Mouse (Mus musculus): ENCODE measurements at regions not wholly inside any gene's neighbourhood (a gene's known extent, or its start where the extent isn't known, plus 50 kb on each side); places are given as distances from the start of the nearest gene placed in this dataset.

DNA sequence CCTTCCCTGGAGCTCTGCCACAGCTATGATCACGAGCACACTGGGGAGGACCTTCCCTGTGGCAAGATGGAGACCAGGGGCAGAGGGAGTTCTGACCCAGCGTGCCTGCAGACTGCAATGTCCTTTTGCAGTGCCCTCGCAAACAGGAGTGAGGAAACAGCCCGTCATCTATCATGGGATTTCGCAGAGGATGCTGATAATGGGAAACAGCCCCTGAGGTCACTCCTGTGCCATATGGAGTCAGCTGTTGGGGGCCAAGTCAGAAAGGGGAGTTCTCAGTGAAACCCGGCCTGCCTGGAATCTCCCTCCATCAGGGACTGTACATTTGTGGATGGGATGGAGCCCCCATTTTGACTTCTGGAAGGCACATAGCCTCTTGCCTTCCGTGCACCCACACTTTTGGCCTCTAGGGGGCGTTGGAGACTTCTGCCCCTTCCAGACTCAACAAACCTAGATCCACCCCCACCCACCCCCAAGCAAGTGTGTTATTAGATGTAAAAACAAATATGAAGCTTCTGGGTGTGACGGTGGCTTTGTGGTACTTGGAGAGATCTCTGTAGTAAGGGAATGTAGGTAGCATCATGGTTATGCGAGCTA lies 98.1 kb downstream of the Kdr start:
- Histone ChIP-seq H3K9me3 (ENCODE audit: control insufficient read depth, low read length) (no peaks in the 10 kb centered on the region), H3K4me1 (ENCODE audit: control insufficient read depth, insufficient read depth, low read length) (no peaks in the 10 kb centered on the region), H3K4me2 (ENCODE audit: low read depth, low read length) (no peak overlapping the region), H3K27ac (ENCODE audit: low read depth, low read length) (no peak overlapping the region), H3K4me3 (ENCODE audit: low read depth, low read length) (no peak overlapping the region), H3K9ac (replicated peaks; ENCODE audit: low read depth, low read length) (no peak overlapping the region), H3K36me3 (ENCODE audit: control insufficient read depth, insufficient read depth, low read length) (no peaks in the 10 kb centered on the region), H3K27me3 (ENCODE audit: control insufficient read depth, insufficient read depth, low read length) (no peaks in the 10 kb centered on the region)
- no peak for ATAC-seq (ENCODE audit: low read depth)
- WGBS, result 70% methylated on average over 10 of the region's 10 CpGs

GRCm38 (mm10) chr5:75878361-75878760 lies 99.9 kb downstream of the Kdr start:
- no peak for ATAC-seq (ENCODE audit: low read depth)
- no peaks in the 10 kb centered on the region for H3K36me3 ChIP-seq (ENCODE audit: control insufficient read depth, insufficient read depth, low read length)
- H3K4me2 ChIP-seq (ENCODE audit: low read depth, low read length), result no peak overlapping the region
- no peaks in the 10 kb centered on the region for H3K9me3 ChIP-seq (ENCODE audit: control insufficient read depth, low read length)
- H3K9ac ChIP-seq (replicated peaks; ENCODE audit: low read depth, low read length), result no peak overlapping the region
- H3K27ac ChIP-seq (ENCODE audit: low read depth, low read length), result no peak overlapping the region
- H3K4me1 ChIP-seq (ENCODE audit: control insufficient read depth, insufficient read depth, low read length), result no peaks in the 10 kb centered on the region
- H3K4me3 ChIP-seq (ENCODE audit: low read depth, low read length), result no peak overlapping the region
- 89% methylated on average over 8 of the region's 8 CpGs for WGBS
- no peaks in the 10 kb centered on the region for H3K27me3 ChIP-seq (ENCODE audit: control insufficient read depth, insufficient read depth, low read length)

- no peak overlapping the region for H3K4me2 ChIP-seq (ENCODE audit: low read depth, low read length)
- no peak overlapping the region for H3K4me3 ChIP-seq (ENCODE audit: low read depth, low read length)
- no peaks in the 10 kb centered on the region for H3K27me3 ChIP-seq (ENCODE audit: control insufficient read depth, insufficient read depth, low read length)
- no peak for ATAC-seq (ENCODE audit: low read depth)
- H3K27ac ChIP-seq (ENCODE audit: low read depth, low read length), result no peak overlapping the region
- no peaks in the 10 kb centered on the region for H3K36me3 ChIP-seq (ENCODE audit: control insufficient read depth, insufficient read depth, low read length)
- WGBS, result 85% methylated on average over 4 of the region's 4 CpGs
- no peak overlapping the region for H3K9ac ChIP-seq (replicated peaks; ENCODE audit: low read depth, low read length)
- no peaks in the 10 kb centered on the region for H3K4me1 ChIP-seq (ENCODE audit: control insufficient read depth, insufficient read depth, low read length)
- H3K9me3 ChIP-seq (ENCODE audit: control insufficient read depth, low read length), result no peaks in the 10 kb centered on the region
Measured at GRCm38 (mm10) chr5:75877609-75877971, 100.7 kb downstream of the Kdr start.

DNA sequence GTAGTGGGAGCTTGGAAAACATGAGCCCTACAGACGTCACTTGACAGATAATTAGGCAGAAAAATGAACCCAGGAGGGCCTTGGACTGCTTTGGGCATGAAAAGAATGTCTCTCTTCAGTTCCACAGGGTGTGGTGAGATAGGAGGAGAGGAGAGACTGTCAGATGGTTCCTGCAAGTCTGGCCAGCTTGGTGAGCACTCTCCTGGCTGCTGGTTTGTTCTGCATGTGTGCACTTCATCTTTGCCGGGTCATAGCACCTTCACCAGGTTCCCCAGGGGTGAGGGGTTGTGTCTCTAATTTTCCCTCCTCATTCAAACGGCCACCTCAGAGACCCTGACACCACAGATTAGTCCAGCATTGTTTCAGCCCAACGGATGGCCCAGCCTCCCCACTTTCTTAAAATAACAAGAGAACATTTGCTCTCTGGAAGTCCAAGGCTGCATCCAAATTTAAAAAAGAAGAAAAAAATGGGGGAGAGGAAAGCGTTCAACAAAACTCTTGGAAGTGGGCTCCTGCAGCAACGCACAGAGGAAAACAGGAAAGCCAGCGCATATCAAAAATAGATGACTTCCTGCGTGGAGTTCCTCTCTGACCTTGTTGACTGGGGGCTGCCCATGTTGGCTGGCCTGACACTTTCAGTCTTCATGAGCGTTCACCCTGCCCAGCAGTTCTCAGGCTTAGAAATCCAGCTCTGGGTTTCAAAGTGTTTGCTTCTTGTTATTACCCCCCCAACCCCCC lies 101.2 kb downstream of the Kdr start:
- Histone ChIP-seq H3K4me1 (ENCODE audit: control insufficient read depth, insufficient read depth, low read length) (no peaks in the 10 kb centered on the region), H3K9me3 (ENCODE audit: control insufficient read depth, low read length) (no peaks in the 10 kb centered on the region), H3K27ac (ENCODE audit: low read depth, low read length) (no peak overlapping the region), H3K4me3 (ENCODE audit: low read depth, low read length) (no peak overlapping the region), H3K4me2 (ENCODE audit: low read depth, low read length) (no peak overlapping the region), H3K9ac (replicated peaks; ENCODE audit: low read depth, low read length) (no peak overlapping the region), H3K27me3 (ENCODE audit: control insufficient read depth, insufficient read depth, low read length) (no peaks in the 10 kb centered on the region), H3K36me3 (ENCODE audit: control insufficient read depth, insufficient read depth, low read length) (no peaks in the 10 kb centered on the region)
- WGBS, result 78% methylated on average over 9 of the region's 9 CpGs
- no peak for ATAC-seq (ENCODE audit: low read depth)

DNA sequence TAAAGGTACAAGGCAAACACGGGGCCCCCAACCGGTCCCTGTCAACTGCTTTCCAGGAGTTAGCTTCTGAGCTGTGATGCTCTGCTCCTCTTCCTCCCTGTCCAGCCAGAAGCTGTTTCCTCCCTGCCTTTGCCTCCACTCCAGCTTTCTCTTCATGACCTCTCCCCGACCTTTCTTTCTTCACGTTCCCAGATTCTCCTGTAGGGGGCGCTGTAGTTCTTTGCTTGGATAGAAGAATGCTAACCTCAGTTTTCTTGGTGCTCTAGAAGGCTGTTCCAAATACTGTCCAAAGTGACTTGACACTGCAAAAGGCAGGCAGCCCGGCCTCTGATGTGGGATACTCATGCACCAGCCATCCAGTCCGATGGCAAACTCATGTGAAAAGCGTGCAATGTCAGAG lies 107.1 kb downstream of the Kdr start:
- Histone ChIP-seq H3K27me3 (ENCODE audit: control insufficient read depth, insufficient read depth, low read length) (no peaks in the 10 kb centered on the region), H3K4me2 (ENCODE audit: low read depth, low read length) (no peak overlapping the region), H3K9me3 (ENCODE audit: control insufficient read depth, low read length) (no peaks in the 10 kb centered on the region), H3K27ac (ENCODE audit: low read depth, low read length) (no peak overlapping the region), H3K4me3 (ENCODE audit: low read depth, low read length) (no peak overlapping the region), H3K36me3 (ENCODE audit: control insufficient read depth, insufficient read depth, low read length) (no peaks in the 10 kb centered on the region), H3K4me1 (ENCODE audit: control insufficient read depth, insufficient read depth, low read length) (no peaks in the 10 kb centered on the region), H3K9ac (replicated peaks; ENCODE audit: low read depth, low read length) (no peak overlapping the region)
- 30% methylated on average over 8 of the region's 8 CpGs for WGBS
- no peak for ATAC-seq (ENCODE audit: low read depth)

GRCm38 (mm10) chr5:75870666-75871065 lies 107.6 kb downstream of the Kdr start:
- Histone ChIP-seq H3K27me3 (ENCODE audit: control insufficient read depth, insufficient read depth, low read length) (no peaks in the 10 kb centered on the region), H3K27ac (ENCODE audit: low read depth, low read length) (no peak overlapping the region), H3K9ac (replicated peaks; ENCODE audit: low read depth, low read length) (no peak overlapping the region), H3K9me3 (ENCODE audit: control insufficient read depth, low read length) (no peaks in the 10 kb centered on the region), H3K4me2 (ENCODE audit: low read depth, low read length) (no peak overlapping the region), H3K4me1 (ENCODE audit: control insufficient read depth, insufficient read depth, low read length) (no peaks in the 10 kb centered on the region), H3K36me3 (ENCODE audit: control insufficient read depth, insufficient read depth, low read length) (no peaks in the 10 kb centered on the region), H3K4me3 (ENCODE audit: low read depth, low read length) (no peak overlapping the region)
- WGBS, result 84% methylated on average over 14 of the region's 14 CpGs
- no peak for ATAC-seq (ENCODE audit: low read depth)

DNA sequence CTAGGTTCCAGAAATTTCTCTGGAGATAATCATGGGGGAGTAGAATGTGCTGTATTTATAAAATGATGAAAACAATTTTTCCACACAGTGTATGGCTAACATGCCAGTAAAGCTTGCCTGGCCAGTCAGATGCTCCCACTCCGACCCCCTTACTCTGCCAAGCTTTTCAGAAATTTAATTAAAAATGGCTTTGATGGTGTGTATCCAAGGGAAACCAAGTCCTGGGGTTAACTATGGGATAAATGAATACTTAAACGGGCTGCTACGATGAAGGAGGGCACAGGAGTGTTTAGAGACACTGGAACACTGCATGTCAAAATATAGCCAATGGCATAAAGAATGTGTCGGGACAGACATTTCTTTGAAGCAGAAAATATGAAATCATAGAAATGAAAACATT lies 108.7 kb downstream of the Kdr start:
- H3K27ac ChIP-seq (ENCODE audit: low read depth, low read length), result no peak overlapping the region
- H3K4me1 ChIP-seq (ENCODE audit: control insufficient read depth, insufficient read depth, low read length), result no peaks in the 10 kb centered on the region
- H3K4me2 ChIP-seq (ENCODE audit: low read depth, low read length), result no peak overlapping the region
- H3K27me3 ChIP-seq (ENCODE audit: control insufficient read depth, insufficient read depth, low read length), result no peaks in the 10 kb centered on the region
- no peak for ATAC-seq (ENCODE audit: low read depth)
- no peaks in the 10 kb centered on the region for H3K9me3 ChIP-seq (ENCODE audit: control insufficient read depth, low read length)
- WGBS, result 22% methylated on average over 4 of the region's 4 CpGs
- H3K4me3 ChIP-seq (ENCODE audit: low read depth, low read length), result no peak overlapping the region
- H3K9ac ChIP-seq (replicated peaks; ENCODE audit: low read depth, low read length), result no peak overlapping the region
- no peaks in the 10 kb centered on the region for H3K36me3 ChIP-seq (ENCODE audit: control insufficient read depth, insufficient read depth, low read length)

DNA sequence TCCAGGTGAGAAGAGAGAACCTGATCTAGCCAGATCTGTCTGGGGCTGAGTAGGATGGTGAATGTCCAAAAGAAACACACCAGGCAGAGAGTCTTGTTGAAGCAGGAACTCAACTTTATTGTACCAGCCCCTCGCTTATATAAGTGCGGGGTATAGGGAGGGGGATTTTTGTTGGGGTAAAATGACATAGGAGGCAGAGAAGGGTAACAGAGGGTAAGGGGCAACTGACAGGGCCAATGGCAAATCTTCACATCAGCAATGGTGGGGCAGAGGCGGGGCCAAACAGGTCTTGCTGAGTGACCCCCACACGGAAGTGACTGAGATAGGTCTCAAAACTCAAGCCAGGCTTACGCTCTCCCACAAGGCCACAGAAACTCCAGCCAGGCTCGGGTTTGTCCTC lies 113.2 kb downstream of the Kdr start:
- WGBS, result 92% methylated on average over 6 of the region's 6 CpGs
- Histone ChIP-seq H3K27me3 (ENCODE audit: control insufficient read depth, insufficient read depth, low read length) (no peaks in the 10 kb centered on the region), H3K4me3 (ENCODE audit: low read depth, low read length) (no peak overlapping the region), H3K36me3 (ENCODE audit: control insufficient read depth, insufficient read depth, low read length) (no peaks in the 10 kb centered on the region), H3K4me1 (ENCODE audit: control insufficient read depth, insufficient read depth, low read length) (no peaks in the 10 kb centered on the region), H3K9ac (replicated peaks; ENCODE audit: low read depth, low read length) (no peak overlapping the region), H3K9me3 (ENCODE audit: control insufficient read depth, low read length) (no peaks in the 10 kb centered on the region), H3K4me2 (ENCODE audit: low read depth, low read length) (no peak overlapping the region), H3K27ac (ENCODE audit: low read depth, low read length) (no peak overlapping the region)
- ATAC-seq (ENCODE audit: low read depth), result no peak

DNA sequence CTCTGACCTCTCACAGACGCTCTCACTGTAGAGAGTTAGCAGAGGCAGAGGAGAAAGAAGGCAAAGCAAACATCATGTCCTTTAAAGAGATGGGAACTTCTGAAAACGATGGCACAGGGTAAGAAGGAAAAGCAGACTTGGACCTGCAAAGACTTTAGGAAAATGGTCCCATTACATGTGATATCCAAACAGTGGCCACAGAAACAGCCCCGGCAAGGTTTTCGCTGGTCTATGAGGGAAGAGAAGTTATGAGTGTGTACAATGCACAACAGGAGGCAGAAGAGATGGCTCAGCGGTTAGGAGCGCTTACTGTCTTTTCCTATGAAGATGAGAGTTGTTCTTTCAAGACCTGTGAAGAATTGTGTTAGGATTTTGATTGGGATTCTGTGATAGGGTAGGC lies 114.9 kb downstream of the Kdr start:
- Histone ChIP-seq H3K9me3 (ENCODE audit: control insufficient read depth, low read length) (no peaks in the 10 kb centered on the region), H3K27ac (ENCODE audit: low read depth, low read length) (no peak overlapping the region), H3K9ac (replicated peaks; ENCODE audit: low read depth, low read length) (no peak overlapping the region), H3K4me3 (ENCODE audit: low read depth, low read length) (no peak overlapping the region), H3K4me1 (ENCODE audit: control insufficient read depth, insufficient read depth, low read length) (no peaks in the 10 kb centered on the region), H3K36me3 (ENCODE audit: control insufficient read depth, insufficient read depth, low read length) (no peaks in the 10 kb centered on the region), H3K4me2 (ENCODE audit: low read depth, low read length) (no peak overlapping the region), H3K27me3 (ENCODE audit: control insufficient read depth, insufficient read depth, low read length) (no peaks in the 10 kb centered on the region)
- ATAC-seq (ENCODE audit: low read depth), result no peak
- WGBS, result 79% methylated on average over 6 of the region's 6 CpGs
